Mouse (Mus musculus) heart, embryonic 14.5 days (tissue): ENCODE data around the gene Tlr11. TPM values are rescaled to one million over a fixed set of nuclear protein-coding genes. Genes with fewer than 3 reads are reported as not detected.

Experiments
- ATAC-seq: fragments of 200-750 bp; cut with Nextera tagmentation; 2 replicates; pipeline ENCODE4 v1.8.0; 2017; ENCODE audit warnings: low read depth, moderate TSS enrichment; ENCODE audit not compliant: insufficient number of reproducible peaks, insufficient read depth, low FRiP score
- H3K27ac ChIP-seq, 2 experiments: fragments of 200-500 bp in 1 of 2; fragments of 300-500 bp in 1 of 2; sonication (generic) in 1 of 2; replicated peaks in 1 of 2; 2 replicates each; pipeline ENCODE4 v1.5.1; 2012 to 2014; ENCODE audit warnings: low read depth in 2 of 2, low read length in 2 of 2, control low read depth in 1 of 2, mild to moderate bottlenecking in 1 of 2, mixed read lengths in 1 of 2; ENCODE audit not compliant: control insufficient read depth in 1 of 2, insufficient read depth in 1 of 2
- H3K27me3 ChIP-seq: fragments of 300-500 bp; sonication (generic); 2 replicates; pipeline ENCODE4 v1.6.1; 2014; ENCODE audit warnings: mild to moderate bottlenecking, low read length, control low read depth; ENCODE audit not compliant: control insufficient read depth, insufficient read depth
- H3K36me3 ChIP-seq: fragments of 300-500 bp; sonication (generic); 2 replicates; pipeline ENCODE4 v1.6.1; 2014; ENCODE audit warnings: mild to moderate bottlenecking, control low read depth, low read length, mixed read lengths; ENCODE audit not compliant: control insufficient read depth, insufficient read depth
- H3K4me1 ChIP-seq, 2 experiments: fragments of 200-500 bp in 1 of 2; fragments of 300-500 bp in 1 of 2; sonication (generic) in 1 of 2; 2 replicates each; pipeline ENCODE4 v1.6.1; 2012 to 2014; ENCODE audit warnings: low read length in 2 of 2, control low read depth in 1 of 2, mixed read lengths in 1 of 2; ENCODE audit not compliant: control insufficient read depth in 2 of 2, insufficient read depth in 2 of 2
- H3K4me2 ChIP-seq: fragments of 300-500 bp; sonication (generic); 2 replicates; pipeline ENCODE4 v1.6.1; 2014; ENCODE audit warnings: mild to moderate bottlenecking, low read length
- H3K4me3 ChIP-seq, 2 experiments: fragments of 200-500 bp in 1 of 2; fragments of 300-500 bp in 1 of 2; sonication (generic) in 1 of 2; 2 replicates each; pipeline ENCODE4 v1.5.1; 2012 to 2014; ENCODE audit warnings: low read length in 2 of 2, mild to moderate bottlenecking in 2 of 2, control low read depth in 1 of 2, low read depth in 1 of 2, moderate library complexity in 1 of 2; ENCODE audit not compliant: control insufficient read depth in 1 of 2, insufficient read depth in 1 of 2
- H3K9ac ChIP-seq: fragments of 300-500 bp; sonication (generic); 2 replicates; pipeline ENCODE4 v1.6.1; 2014; ENCODE audit warnings: mild to moderate bottlenecking, low read length
- H3K9me3 ChIP-seq: fragments of 300-500 bp; sonication (generic); 2 replicates; pipeline ENCODE4 v1.6.1; 2016; ENCODE audit warnings: low read length, control low read depth; ENCODE audit not compliant: control insufficient read depth
- WGBS: fragments of 180-500 bp; shearing (Covaris S2); extraction: QIAGEN DNeasy Blood & Tissue Kit; methylation state at CpG from one replicate; pipeline ENCODE4 v1.1.7; 2014; 5-methylcytosine and 5-hydroxymethylcytosine counted together
- polyA plus RNA-seq: library from polyadenylated mRNA; unstranded; fragments of >200 nt; fragmentation: Nextera tagmentation; extraction: Ambion mirVana; gene quantifications from 2 replicates; pipeline ENCODE4 v1.2.1, GENCODE M21; 2014

Tlr11 gene
- polyA plus RNA-seq, 1 experiment from 2014 or later = not detected

GRCm38 (mm10) chr14:50407268-50407667 lies 49.6 kb downstream of the Tlr11 start, which contains the start of gene Olfr738:
TSS of gene Olfr738 (plus strand) at chr14:50407568.
- H3K36me3 ChIP-seq = no peaks in the 10 kb centered on the region
- no peak for ATAC-seq
- no peaks in the 10 kb centered on the region for H3K4me1 ChIP-seq
- WGBS = 63% methylated on average over 1 of the region's 1 CpGs
- no peak within 1 kb of the TSS for H3K4me3 ChIP-seq
- H3K27ac ChIP-seq = no peak within 1 kb of the TSS
- H3K27me3 ChIP-seq = no peaks in the 10 kb centered on the region
- no peaks in the 10 kb centered on the region for H3K9me3 ChIP-seq
- H3K9ac ChIP-seq = no peak within 1 kb of the TSS
- H3K4me2 ChIP-seq = no peak within 1 kb of the TSS

Other genes starting within 250 kb of the Tlr11 start
- not detected in 2 replicates for gene Olfr727, start 234.7 kb upstream of the Tlr11 start, polyA plus RNA-seq
- not detected in 2 replicates for gene Olfr728, start 215.2 kb upstream of the Tlr11 start, polyA plus RNA-seq
- gene Olfr729, start 205.0 kb upstream of the Tlr11 start, polyA plus RNA-seq = not detected in 2 replicates
- not detected in 2 replicates for gene Olfr730, start 169.7 kb upstream of the Tlr11 start, polyA plus RNA-seq
- gene Olfr731, start 116.0 kb upstream of the Tlr11 start, polyA plus RNA-seq = not detected in 2 replicates
- not detected in 2 replicates for gene Olfr732, start 73.7 kb upstream of the Tlr11 start, polyA plus RNA-seq
- gene Olfr733, start 56.4 kb upstream of the Tlr11 start, polyA plus RNA-seq = not detected in 2 replicates
- gene Olfr734, start 31.2 kb upstream of the Tlr11 start, polyA plus RNA-seq = not detected in 2 replicates
- gene Olfr735, start 9.0 kb upstream of the Tlr11 start, polyA plus RNA-seq = not detected in 2 replicates
- not detected in 2 replicates for gene Olfr736, start 23.2 kb downstream of the Tlr11 start, polyA plus RNA-seq
- not detected in 2 replicates for gene Olfr738, start 49.7 kb downstream of the Tlr11 start, polyA plus RNA-seq
- gene Olfr739, start 60.7 kb downstream of the Tlr11 start, polyA plus RNA-seq = not detected in 2 replicates
- gene Olfr740, start 87.6 kb downstream of the Tlr11 start, polyA plus RNA-seq = not detected in 2 replicates
- not detected in 2 replicates for gene Olfr741, start 114.8 kb downstream of the Tlr11 start, polyA plus RNA-seq
- gene Olfr742, start 145.7 kb downstream of the Tlr11 start, polyA plus RNA-seq = not detected in 2 replicates
- gene Olfr743, start 163.9 kb downstream of the Tlr11 start, polyA plus RNA-seq = not detected in 2 replicates